Mouse (Mus musculus): ENCODE measurements around the gene Arhgef28.
A peak's percentile ranks its signal among the peaks of the same experiment; 100 is the strongest.

Gene Arhgef28

DNA sequence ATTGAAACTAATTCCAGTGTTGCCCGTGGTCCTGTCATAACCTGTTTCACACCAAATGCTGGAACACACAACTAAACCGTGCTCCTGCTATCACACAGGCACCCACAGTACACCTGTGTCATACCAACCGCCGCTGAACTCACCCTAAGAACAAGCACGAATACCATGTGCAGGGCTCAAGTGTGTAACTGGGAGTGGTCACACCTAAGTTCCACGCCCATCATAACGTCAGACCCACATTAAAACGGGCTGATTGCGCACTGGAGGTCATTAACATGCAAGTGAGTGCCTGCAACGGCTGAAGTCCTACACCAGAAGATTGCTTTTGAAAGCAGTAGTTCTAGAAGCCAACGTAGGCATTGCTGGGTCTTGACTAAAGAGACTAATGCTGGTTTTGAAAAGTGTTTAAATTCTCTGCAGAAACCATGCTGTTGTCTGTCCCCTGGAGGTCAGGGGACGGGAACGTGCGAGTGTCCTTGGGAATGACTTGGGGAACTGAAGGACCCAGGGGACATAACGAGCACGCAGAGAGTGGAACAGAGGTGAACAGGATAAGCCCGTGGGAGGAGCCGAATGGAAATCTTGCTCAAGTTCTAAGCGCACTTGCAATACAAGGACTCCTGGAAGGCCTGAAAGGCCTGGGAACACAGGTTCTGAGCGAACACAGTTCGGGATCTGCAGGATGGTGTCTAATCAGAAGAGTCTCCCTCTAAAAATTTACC is 22.9 kb downstream of the Arhgef28 start:
- DNase-seq (ENCODE audit: low spot score in 2 of 2) = no peak

- no peak for DNase-seq (ENCODE audit: low spot score in 2 of 2)
Observed at GRCm38 (mm10) chr13:98182330-98182729, 23.9 kb downstream of the Arhgef28 start.

DNA sequence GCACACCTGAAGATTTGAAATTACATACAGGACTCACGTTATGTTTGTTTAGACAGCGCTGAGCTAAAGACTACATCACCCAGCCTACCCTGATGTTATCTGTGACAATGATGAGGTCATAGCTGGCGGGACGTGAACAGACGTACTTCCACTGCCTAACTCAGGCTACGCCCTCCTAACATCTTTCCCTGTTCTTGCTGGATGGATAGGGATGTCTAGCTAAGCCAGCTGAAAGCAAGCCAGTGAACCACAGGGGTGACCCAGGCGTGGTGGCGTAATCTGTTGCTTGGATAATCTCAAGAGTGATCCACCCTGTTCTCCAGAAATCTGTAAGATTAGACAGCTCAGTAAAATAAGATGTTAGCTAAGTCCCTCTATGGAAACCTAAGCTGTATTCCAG is 25.6 kb downstream of the Arhgef28 start:
- no peak for DNase-seq (ENCODE audit: low spot score in 2 of 2)

DNA sequence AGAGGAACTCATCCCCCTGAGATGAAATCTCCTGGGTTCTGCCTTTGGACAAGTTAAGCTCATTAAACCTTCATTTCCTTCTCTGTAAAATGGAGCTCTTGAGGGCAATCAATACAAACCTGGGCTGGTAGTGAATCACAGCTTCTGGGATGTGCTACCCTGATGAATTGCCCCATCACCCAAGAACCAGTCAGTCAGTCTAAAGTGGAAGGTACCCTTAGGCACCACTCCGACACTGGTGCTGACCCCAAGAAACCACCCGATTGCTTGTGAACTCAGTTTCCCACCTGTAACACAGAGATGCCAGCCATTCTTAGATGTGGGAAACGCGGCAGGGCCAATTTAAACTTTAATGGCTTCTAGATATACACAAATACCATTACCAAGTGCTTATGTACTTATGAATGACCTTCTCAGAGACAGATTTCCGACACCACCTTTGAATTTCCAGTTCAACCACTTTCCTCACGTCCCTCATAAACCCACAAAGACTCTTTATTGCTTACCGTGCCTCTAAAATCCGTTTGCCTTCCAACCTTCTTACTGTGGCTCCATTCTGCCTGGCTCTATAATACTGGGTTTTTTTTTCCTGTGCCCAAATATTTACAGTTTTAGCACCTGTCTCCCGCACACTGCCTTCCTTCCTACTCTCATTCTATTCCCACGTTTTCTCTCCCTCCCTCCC is 30.8 kb downstream of the Arhgef28 start:
- no peak for DNase-seq (ENCODE audit: low spot score in 2 of 2)

GRCm38 (mm10) chr13:98173008-98173407 is 33.2 kb downstream of the Arhgef28 start:
- DNase-seq (ENCODE audit: low spot score in 2 of 2) = no peak

- no peak for DNase-seq (ENCODE audit: low spot score in 2 of 2)
Observed at GRCm38 (mm10) chr13:98172365-98172764, 33.9 kb downstream of the Arhgef28 start.

- peak in 1 of 2 experiments; percentile 35 for DNase-seq (ENCODE audit: low spot score in 2 of 2)
Observed at GRCm38 (mm10) chr13:98171706-98172105, 34.5 kb downstream of the Arhgef28 start.

GRCm38 (mm10) chr13:98171257-98171656 is 35.0 kb downstream of the Arhgef28 start:
- peak; percentile 27 to 42 for DNase-seq (ENCODE audit: low spot score in 2 of 2)

DNA sequence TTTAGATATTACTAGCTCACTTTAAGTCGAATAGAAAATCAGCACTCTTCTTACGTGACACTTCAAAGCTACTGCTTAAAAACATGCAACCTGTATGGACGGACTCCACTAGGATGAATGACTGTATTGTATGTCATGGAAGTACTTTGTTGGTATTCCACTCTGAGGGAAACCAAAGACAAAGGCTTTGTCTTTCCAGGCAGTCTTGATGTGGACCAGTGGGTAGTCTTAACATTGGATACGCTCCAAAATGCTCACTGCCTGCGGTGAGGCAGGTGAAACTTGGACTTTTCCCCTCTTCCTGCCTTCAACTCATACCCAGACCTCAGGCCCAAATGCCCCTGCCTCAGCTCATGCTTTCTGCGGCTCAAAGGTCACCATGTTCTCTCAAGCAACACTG is 41.4 kb downstream of the Arhgef28 start:
- no peak for DNase-seq (ENCODE audit: low spot score in 2 of 2)

DNA sequence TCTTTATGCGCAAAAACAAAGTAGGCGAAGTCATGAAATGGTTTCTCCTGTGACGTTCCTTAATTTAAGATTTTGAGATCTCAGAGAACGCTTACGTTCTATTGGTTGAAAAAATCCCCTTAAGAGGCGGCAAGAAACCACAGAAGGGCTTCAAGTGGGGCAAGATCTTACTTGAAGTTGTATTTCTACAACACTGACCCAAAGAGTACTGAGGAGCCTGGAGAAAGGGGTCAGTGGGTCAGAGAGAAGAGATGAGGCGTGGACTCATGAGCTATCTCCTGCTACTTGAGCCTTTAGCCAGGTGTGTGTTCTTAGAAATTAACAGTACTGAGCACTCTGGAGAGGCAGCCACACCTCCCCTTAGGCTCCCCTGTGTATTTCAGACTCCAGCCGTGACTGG is 44.7 kb downstream of the Arhgef28 start:
- no peak for DNase-seq (ENCODE audit: low spot score in 2 of 2)

DNA sequence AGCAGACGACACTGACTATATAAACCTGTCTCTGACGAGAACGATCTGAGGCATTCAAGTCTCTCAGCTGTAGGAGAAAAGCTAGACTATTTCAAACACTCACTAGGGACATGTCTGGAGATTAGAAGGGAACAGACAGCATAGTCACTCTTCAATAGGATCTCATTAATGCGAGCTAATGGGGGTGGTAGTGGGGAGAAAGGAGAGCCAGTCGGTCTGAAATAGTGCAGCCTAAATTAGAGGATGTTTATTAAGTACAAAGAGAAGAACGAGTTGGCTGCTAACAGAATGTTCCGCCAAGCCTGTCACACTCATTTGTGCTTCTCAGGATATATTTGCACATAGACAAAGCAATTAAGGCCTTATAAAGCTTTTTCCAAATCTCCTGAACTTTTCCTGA is 49.6 kb downstream of the Arhgef28 start:
- DNase-seq (ENCODE audit: low spot score in 2 of 2) = no peak

- no peak for DNase-seq (ENCODE audit: low spot score in 2 of 2)
Observed at GRCm38 (mm10) chr13:98152759-98153158, 53.5 kb downstream of the Arhgef28 start.

GRCm38 (mm10) chr13:98147532-98147931 is 58.7 kb downstream of the Arhgef28 start:
- no peak for DNase-seq (ENCODE audit: low spot score in 2 of 2)

DNA sequence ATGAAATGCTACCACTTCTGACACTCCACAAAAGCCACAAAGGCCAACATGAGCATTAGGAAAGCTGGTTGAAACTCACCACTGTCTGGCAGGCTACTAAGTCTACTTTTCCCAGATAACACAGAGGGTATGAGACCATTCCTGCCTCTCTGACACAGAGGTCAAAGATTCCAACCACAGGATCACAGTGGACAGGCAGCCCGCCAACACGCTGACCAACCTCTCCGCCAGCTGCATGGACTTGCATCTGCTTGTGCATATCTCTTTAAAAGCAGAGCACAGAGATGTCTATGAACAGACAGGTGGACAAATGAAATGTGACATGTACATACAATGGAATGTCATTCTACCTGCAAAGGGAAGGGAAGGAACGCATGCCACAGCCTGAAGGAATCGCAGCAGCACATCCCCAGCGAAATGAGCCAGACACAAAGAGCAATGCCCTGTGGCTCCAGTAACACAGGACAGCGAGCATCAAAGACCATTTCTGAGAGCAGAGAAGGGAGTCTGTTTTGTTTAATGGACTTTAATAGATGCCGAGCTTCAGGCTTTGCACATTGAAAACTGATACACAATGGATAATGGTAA is 59.6 kb downstream of the Arhgef28 start:
- DNase-seq (ENCODE audit: low spot score in 2 of 2) = no peak

DNA sequence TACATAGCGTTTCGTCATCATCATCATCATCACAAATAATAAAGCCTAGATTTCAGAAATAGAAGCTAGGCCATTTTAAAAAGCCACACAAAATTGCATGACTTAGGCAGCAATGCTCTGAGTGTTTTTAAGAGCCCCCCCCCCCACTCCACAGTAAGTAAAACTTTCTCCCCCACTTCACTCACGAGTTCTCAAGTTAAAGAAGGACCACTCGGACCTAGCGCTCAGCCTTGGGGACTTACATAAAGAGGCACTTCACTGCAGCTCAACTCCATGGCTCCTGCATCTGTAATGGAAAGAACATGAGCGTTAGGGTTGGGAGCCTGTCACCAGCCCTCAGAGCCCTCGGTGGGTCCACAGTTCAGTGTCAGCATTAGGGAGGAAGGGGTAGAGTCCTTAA is 60.9 kb downstream of the Arhgef28 start:
- DNase-seq (ENCODE audit: low spot score in 2 of 2) = no peak

DNA sequence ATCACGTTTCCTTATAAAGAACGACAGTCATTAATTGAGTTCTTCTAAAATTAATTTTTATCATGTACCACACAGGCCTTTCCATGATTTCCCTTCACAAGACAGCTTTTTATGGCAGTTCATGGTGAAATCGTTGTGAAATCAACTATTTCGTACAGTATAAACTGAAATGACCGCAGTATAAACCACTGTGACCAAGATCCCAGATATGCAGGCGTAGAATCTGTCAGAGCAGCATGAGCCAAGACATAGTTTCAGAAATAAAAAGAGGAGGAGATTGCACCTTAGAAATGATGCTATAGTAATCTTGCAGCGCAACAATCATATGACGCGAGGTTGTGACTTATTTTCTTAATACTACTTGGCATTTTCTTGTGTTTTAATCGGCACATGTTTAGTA is 63.2 kb downstream of the Arhgef28 start:
- no peak for DNase-seq (ENCODE audit: low spot score in 2 of 2)

- DNase-seq (ENCODE audit: low spot score in 2 of 2) = no peak
Observed at GRCm38 (mm10) chr13:98140626-98141025, 65.6 kb downstream of the Arhgef28 start.

DNA sequence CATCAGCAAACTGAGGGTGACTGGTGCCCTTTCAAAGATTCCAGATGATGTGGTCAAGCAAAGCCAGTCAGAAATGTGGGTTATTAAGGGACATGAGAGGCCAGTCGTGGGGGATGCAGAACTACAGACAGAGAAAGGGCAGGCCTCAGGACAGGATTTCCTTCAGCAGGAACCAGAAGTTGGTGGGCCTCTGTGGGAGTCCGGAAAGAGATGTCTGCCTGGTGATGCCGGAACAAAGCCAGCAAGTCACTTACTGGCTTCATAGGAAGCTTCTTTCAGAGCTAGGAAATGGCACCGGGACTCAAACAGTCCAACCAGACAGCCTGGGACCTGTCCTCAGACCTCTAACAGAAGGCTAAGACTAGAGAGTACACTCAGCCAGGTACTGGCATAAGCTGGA is 67.5 kb downstream of the Arhgef28 start:
- no peak for DNase-seq (ENCODE audit: low spot score in 2 of 2)

DNA sequence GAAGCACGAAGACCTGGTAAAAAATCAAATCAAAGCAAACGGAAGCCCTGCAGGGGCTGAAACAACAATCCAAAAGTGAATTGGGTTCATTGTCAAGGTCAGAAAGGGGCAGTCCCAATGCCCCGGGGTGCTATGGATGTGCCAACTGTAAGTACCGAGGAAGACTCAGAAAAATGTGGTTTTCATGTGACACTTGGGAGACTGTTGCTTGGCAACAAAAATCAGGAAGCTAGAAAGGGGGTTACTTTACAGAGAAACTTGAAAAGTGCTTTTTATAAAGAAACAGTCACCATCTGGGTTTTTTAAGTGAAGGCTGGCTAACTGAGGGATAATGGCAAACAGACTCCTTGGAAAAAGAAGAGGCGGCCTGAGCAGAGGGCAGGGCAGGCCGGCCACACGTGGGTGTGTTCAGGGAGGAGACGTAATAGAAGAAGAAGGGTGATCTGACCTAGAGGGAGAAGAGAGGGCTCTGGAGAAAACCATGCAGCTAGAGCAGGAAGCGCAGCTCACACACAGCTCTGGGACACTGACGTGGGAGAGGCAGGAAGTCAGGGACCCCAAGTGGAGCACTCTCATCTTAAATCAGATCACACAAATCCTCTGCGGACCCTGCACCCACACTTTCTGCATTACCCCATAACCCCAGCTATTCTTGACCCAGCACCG is 70.2 kb downstream of the Arhgef28 start:
- no peak for DNase-seq (ENCODE audit: low spot score in 2 of 2)

- no peak for DNase-seq (ENCODE audit: low spot score in 2 of 2)
Observed at GRCm38 (mm10) chr13:98132951-98133350, 73.3 kb downstream of the Arhgef28 start.

DNA sequence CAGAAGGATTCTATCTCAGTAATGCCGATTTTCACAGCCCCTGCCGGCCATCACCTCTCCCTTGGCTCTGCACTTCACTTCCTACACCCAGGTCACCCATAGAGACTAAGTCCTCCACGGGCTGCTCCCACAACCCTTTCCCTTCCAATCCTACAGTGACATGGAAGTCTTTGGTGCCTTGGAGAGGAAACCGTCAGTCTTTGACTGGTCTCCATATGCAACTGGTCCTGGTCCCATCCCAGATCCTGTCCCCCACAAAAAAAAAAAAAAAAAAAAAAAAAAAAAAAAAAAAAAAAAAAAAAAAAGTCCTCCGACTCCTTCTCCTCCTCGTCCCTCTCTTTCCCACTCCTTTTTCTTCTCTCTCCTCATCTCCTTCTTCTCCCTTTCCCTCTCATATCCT is 74.0 kb downstream of the Arhgef28 start:
- no peak for DNase-seq (ENCODE audit: low spot score in 2 of 2)

GRCm38 (mm10) chr13:98125666-98126065 is 80.6 kb downstream of the Arhgef28 start:
- DNase-seq (ENCODE audit: low spot score in 2 of 2) = no peak
